Mouse (Mus musculus): ENCODE measurements around the gene Ankrd40.

Gene Ankrd40

DNA sequence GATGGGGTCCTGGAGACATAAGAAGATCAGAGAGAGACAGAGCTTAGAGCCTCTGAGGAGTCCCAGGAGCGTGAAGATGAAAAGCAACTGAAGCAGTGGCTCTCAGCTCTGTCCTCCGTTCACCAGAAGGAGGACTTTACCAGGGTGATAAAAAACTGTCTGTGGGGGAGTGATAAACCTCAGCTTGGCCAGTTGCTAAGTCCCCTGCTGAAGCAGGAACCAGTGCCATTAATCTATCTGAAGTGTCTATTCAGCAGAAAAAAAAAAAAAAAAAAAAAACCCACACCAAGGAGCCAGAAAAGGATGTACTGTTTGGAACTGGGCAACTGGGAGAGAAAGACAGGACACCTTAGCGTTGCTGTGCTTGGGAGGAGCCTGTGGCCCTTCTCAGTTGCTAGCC lies 23.3 kb downstream of the Ankrd40 start:
- no peak for DNase-seq (ENCODE audit: low read depth, low spot score)

DNA sequence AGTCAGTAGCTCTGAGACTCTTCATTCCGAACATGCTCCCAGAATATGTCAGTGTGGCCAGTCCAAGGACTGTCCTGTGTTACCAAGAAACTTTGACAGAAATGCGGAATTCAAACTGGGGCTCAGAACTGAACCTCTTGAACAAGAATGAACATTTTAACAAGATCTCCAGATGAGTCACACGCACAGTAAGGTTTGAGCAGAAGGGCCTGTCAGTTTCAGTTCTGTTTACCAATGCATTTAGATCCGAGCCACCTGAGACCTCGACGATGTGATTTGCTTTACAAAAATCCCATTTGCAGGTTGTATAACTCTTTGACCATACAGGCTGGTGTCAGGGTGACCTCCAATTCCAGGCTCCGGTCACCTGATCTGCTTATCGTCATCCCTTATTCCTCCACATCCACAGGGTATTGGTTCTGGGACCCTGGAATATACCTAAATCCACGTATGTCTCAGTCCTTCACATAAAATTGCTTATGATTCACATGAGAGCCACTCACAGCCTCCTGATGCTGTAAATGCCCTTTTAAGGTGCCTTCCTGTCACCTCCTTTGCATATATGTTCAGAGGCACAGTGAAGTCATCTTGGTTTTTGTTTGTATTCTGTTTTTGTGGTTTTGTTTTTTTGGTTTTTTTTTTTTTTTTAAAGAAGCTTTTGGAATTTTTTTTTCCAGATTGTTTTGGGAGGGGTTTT lies 27.9 kb downstream of the Ankrd40 start:
- no peak for DNase-seq (ENCODE audit: low read depth, low spot score)

DNA sequence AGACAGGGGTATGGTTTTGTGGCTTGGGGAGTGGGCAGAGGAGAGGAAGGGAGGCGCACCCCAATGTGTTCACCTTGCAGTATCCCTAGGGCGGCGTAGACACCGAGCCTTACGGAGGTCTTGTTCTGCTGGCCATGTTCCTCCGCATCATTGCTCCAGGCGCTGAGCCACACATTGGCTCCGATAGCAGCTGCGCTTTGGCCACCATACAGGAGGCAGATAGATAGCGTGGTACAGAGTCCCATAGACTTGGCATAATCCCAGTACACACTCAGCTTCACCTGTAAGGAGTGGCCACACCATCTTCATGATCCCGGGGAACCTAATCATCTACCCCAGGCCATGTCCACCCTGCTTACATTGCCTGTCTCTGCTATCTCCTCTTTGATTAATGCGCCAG lies 31.4 kb downstream of the Ankrd40 start:
- no peak for DNase-seq (ENCODE audit: low read depth, low spot score)

DNA sequence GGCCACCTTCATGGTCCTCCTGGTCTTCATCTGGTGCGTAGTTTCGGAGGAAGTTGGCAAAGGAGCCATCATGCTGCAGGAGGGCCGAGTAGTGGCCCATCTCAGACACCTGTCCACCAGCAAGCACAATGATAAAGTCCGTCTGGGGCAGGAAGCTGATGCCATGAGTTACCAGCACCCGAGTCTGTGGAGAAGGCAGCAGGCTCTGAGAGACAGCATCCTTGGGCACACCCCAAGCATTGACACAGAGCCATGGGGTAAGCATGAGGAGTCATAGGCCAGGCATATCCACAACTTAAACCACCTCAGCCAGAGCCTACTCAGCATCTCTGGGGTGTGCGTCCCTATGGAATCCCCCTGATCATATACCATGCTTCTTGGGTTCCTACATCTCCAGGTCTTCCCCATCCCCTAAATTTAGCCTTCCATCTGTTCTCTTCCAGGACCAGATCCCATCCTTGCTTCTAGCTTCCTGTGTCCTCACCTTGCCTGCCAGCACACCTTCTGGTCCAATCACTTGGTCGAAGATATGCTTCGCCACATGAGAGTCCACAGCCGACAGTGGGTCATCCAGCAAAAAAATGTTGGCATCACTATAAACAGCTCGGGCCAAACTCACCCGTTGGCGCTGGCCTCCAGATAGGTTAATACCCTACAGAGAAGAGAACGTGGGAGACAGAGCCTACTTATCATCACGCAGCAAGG lies 33.5 kb downstream of the Ankrd40 start:
- no peak for DNase-seq (ENCODE audit: low read depth, low spot score)

DNA sequence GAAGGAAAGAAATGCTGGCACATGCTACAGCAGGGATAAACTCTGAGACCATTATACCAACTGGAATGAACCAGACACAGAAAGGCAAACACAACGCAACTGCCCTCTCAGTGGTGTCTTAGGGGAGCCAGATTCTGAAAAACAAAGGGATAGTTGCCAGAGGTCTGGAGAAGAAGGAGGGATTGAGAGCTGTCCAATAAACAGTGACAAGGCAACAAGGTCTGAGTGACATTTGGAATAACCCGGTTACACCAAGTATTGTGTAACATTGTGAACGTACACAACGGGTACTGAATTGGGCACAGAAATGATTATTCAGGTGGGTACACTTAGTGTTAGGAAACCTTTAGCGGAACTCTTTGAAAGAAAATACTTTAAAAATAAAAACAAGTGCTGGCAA lies 34.3 kb downstream of the Ankrd40 start:
- no peak for DNase-seq (ENCODE audit: low read depth, low spot score)

DNA sequence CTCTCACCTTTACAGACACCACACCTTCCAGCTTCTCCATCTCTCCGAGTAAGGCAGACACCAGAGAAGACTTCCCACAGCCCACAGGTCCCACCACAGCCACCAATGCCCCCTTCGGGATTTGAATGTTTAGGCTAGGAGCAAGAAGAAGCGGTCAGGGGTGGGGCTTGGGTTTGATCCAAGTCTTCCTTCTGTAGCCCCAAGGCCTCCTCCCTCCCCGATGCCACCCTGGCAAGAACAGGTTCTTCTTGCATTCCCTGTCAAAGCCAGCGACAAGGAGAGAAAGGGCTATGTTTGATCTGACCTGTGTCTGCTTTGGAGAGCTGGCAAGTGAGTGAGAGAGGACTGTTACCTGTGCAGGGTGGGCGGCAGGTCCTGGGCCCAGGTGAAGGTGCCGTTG lies 35.9 kb downstream of the Ankrd40 start:
- DNase-seq (ENCODE audit: low read depth, low spot score): no peak

DNA sequence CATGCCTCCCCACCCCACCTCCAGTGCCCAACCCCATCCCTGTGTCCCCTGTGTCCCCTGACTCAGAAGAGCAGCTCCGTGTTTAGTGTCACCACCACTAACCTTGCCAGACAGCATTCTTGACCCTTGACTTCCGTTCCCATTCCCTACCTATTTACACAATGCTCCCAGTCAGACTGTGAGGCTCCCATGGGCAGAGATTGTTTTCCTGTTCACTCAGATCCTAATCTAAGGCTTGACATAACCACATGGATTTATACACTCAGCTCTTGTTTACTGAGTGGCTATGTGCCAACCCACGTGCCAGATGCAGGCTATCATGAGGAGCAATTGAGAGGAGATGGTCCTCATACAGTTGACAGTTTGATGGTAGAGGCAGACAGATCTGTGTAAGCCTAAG lies 37.5 kb downstream of the Ankrd40 start:
- DNase-seq (ENCODE audit: low read depth, low spot score): no peak

DNA sequence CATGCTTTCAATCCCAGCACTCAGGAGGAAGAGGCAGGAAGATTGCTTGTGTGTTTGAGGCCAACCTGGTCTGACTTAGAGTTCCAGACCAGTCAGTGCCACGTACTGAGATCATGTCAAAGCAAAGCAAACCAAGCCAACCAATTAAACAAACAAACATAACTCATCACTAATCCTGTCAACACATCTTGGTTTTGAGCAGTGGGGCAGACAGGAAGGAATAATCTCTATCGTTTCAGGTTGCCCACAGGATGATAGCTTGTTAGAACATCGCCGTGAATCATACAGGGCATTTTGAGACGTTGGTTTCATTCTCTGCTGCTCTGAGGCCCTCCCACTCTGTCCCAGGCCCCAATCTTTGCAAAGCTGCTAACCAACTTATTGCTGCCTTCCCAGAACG lies 42.2 kb downstream of the Ankrd40 start:
- no peak for DNase-seq (ENCODE audit: low read depth, low spot score)

DNA sequence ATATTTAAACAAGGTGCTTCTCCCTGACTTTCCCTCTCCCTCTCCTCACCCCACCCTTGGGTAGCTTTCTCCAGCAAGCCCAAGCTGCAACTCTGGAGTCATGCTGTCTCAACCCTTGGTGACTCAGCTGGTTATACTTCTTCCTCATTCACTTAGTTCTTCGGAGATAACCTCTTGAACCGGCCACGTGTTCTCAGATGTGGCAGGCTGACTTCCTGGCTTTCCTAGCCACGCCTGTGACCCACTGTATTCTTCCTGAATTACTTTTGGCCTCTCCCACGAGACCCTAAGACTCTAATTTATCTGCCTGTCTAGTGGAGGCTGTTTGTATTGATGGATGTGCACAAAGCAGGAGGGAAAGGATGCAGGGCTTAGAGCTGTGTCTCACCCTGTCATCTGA lies 43.0 kb downstream of the Ankrd40 start:
- DNase-seq (ENCODE audit: low read depth, low spot score): no peak

DNA sequence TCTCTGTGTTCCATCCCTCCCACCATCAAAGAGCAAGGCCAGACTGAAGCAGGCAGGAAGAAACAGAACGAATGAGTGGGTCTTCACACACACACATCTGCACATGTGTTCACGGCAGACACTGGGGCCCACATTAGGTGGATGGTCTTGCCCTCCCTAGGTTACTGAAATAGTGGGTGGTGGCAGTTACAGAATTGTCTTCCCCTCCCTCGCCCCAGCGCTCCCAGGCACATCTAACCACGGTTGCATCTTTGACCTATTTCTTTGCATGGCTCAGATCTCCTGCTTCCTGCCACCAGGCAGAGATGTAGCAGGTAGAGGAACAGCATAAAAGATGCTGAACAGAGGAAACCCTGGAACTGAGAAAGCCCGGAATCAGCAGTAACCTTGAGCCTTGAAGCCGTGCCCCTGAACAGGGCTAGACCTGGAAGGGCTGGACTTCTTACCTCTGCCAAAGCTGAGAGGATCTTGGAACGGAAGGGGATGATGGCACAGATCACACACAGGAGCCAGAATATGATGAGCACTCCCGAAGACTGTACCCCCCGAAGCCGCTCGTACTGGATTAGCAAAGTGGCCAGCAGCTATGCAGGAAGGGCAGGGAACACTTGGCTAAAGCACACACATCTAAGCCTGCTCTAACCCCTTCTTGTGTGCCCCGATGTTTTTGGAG lies 46.6 kb downstream of the Ankrd40 start:
- no peak for DNase-seq (ENCODE audit: low read depth, low spot score)

DNA sequence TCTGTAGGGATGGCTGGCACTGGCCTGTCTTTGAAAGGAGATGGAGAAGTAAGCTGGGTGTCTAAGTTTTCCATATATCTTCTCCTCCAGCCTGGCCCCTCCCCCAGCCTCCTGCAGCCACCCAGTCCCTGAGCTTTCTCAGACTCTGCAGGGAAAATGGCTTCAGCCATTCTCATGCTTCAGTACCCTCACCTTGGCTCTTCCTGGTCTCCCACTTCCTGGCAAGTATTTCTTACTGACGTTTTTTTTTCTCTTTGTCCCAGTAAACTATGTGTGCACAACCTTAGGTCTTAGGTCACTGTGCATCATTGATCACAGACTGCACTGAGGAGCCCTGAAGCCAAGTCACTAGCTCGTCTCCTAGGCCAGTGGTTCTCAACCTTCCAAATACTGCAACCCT lies 51.3 kb downstream of the Ankrd40 start:
- DNase-seq (ENCODE audit: low read depth, low spot score): no peak

DNA sequence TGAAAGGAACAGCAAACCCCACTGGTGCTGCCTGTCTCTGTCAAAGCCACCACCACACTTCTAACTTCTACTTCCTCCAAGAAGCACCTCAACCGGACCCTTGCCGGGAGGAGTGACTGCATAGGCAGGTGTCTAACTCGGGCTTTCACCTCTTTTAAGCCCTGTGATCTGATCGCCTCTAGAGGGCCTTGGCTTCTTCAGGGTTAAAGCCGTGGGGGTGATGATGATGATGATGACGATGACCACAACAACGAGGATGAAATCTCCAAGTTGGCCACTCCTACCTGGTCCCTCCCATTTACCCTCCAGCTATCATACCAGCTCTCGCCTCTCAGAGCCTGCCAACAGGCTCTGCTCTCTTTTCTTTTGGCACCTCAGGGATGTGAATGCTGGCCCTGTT lies 51.9 kb downstream of the Ankrd40 start:
- DNase-seq (ENCODE audit: low read depth, low spot score): no peak

DNA sequence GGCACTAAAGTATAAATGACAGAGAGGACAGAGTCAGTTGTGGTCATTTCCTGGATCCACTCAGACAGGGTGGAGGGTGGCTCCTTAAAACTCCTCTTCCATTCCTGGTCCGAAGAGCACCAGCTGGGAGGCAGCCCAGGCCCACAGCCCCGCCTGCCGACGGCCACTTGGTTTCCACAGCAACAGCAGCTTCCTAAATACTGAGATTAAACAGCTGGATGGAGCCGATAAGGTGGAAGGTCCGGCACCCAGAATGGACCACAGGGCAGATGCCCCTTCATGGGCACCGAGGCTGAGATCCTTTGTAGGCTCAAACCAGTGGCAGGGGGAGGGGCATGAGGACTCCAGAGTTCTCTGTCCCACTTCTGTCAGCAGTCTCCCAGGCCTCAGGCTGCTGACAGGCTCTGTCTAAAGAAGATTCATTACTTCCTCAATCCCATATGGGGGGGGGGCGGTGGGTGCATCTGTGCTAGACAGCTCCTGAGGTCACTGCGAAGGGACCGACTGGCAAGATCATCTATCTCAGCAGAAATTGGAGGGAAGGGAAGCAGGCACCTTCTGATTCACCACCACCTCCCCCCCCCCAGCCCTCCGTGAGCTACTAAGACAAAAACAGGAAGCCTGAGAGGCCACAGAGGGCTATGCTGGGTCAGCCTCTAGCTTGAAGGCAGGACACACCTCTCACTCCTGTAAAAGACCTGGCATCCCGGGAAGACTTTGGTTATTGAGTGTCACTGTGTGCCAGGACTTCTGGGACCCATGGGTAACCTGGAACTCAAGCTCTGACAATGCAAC lies 58.4 kb downstream of the Ankrd40 start:
- DNase-seq (ENCODE audit: low read depth, low spot score): no peak

DNA sequence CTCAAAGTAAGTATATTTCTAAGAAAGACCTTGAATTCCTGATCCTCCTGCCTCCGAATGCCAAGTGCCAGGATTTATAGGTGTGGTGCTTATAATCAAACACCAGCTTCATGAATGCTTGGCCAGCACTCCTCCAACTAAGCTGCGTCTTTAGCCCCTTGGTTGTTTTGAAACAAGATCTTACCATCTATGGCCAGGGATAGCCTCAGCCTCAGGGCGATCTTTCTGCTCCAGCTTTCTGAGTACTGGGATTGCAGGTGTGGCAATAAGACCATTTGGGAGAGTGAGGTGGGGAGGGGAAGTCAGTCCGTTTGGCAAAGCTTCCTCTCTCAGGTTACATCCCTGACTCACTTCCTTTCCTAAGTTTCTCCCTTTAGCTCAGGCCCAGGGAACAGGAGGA lies 60.0 kb downstream of the Ankrd40 start:
- no peak for DNase-seq (ENCODE audit: low read depth, low spot score)

DNA sequence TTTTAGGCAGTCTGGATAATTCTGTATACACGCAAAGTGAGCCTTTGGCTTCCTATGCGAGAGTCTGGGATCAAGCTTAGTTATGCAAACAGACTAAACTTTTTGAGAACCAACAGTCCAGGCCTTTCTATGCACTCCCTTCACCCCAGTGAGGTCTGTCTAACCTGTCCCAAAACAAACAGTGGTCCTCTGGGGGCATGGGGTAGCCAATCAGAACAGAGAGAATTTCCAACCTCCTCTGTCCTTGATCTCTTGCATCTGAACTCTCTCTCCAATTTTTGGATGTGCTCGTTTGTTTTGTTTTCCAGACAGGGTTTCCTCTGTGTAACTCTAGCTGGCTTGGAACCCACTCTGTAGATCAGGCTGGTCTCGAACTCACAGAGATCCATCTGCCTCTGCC lies 61.2 kb downstream of the Ankrd40 start:
- DNase-seq (ENCODE audit: low read depth, low spot score): no peak

DNA sequence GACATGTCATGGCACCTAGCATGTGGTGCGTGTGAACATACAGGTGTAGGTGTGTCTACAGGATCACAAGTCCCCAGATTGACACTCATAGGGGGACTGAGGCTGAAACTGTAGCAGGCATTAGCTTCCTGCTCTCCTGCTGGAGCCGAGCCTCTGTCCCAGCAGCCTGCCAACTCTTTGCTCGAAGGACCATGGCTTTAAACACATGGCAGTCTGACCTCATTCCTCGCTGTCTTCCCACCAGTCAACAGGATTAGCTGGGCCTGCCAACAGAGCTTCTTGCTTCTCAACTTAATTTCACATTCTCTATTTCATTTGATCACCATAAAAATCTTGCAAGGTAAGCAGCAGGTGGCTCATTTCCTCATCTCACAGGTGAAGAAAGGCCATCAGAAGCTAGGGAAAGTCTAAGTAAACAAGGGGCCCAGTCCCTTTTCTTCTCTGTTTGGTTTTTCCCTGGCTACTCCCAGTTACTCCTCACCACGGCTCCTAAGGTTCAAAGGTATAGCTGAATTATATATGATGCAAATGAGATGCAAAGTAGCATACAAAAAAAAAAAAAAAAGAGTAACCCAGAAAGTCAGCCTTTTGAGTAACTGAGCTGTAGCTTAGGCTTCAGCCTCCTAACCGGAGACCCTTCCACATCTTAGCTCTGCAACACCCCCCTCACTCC lies 62.1 kb downstream of the Ankrd40 start:
- no peak for DNase-seq (ENCODE audit: low read depth, low spot score)

DNA sequence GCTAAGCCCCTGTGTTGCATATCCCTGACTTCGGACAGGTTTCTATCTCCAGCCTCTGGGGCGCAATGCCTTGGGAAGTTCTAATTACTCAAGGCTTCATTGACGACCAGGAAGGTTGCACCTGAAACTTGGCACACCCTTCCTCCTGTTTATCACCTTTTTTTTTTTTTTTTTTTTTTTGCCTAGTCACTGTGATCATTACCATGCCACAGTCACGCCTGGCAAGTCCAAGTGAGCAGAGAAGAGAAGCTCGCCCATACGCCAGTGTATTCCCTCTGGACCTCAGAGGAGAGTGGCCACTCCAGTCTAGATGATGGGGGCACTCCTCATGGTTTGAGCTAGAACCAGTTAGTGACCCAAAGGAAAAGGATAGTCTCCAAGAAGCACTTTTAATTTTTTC lies 63.0 kb downstream of the Ankrd40 start:
- DNase-seq (ENCODE audit: low read depth, low spot score): no peak
